Mouse (Mus musculus): ENCODE results near the gene Xpo4. TPM values are rescaled to one million over a fixed set of nuclear protein-coding genes. Genes with fewer than 3 reads are reported as not detected.
A peak's percentile ranks its signal among the peaks of the same experiment; 100 is the strongest.

Gene Xpo4
- polyA plus RNA-seq, 1 experiment: 3.8 TPM

DNA sequence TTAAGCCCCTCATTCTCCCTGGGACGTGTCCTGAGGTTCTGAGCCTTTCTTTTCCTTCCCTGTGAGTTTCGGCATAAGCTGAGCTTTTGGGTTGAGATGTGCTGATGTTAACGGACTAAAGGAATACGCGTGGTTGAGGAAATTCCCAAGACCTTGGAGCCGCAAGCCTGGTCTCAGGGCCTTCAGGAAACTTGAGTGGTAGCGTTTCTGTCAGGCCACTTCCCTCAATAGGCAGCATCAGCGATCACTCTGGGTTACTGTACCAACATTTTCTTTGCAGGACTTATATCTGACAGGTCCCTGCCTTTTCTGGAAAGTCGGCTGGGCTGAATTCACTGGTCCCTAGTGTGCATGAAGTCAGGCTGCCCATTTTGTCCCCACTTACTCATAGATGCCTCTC, 128.4 kb downstream of the Xpo4 start:
- 59% methylated on average over 9 of the region's 9 CpGs for WGBS
- no peak for DNase-seq
- Histone ChIP-seq H3K4me1 (ENCODE audit: control insufficient read depth, insufficient read depth, low read length) (peaks cover 13% of the 10 kb centered on the region), H3K4me3 (replicated peaks; ENCODE audit: extremely low read depth, low read depth, low read length) (no peak overlapping the region)
- TF ChIP-seq POLR2A (IDR thresholded peaks at IDR 0.05; ENCODE audit: borderline replicate concordance, extremely low read depth, low read depth, low read length): no peak
- TF ChIP-seq CTCF (IDR thresholded peaks at IDR 0.05; ENCODE audit: insufficient read depth, low read length): no peak

DNA sequence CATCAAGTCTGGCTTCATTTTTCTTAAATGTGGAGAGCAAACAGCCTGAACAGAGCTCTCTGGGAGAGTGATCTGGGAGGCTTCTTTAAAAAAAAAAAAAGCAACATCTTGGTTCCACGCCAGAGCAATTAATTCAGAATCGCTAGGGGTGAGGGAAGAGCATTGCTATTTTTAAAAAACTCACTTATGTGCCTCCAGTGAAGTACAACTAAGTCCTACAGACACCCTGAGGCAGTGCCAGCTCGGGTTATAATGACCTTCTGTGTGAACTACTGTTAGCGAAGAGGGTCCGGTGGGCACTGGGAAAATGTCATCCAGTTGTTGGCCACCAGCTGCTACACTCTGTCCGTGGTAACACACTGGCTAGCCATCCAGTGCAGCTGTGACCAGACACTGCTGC, 129.6 kb downstream of the Xpo4 start:
- WGBS: 47% methylated on average over 6 of the region's 6 CpGs
- H3K4me1 ChIP-seq (ENCODE audit: control insufficient read depth, insufficient read depth, low read length): peaks cover 13% of the 10 kb centered on the region
- DNase-seq: no peak
- no peak overlapping the region for H3K4me3 ChIP-seq (replicated peaks; ENCODE audit: extremely low read depth, low read depth, low read length)
- TF ChIP-seq POLR2A (IDR thresholded peaks at IDR 0.05; ENCODE audit: borderline replicate concordance, extremely low read depth, low read depth, low read length): no peak
- TF ChIP-seq CTCF (IDR thresholded peaks at IDR 0.05; ENCODE audit: insufficient read depth, low read length): no peak

DNA sequence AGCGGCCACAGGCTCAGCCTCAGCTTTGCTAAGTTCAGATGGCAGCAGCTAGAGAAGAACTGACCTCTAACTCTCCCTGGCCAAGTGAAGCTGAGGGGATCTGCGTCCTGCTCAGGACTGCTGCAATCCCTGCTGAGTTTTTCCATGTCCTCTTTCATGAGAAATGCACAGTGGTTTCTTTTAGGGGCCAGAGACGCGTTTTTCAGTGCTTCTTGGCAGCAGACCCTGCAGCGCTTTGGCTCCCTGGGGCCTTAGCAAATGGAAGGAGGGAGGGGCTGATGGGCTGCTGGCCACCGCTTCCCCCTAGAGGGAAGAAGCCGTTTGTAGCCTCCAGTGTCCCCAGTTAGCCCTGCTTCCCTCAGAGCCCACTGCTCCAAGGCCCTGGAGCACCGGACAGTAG, 130.3 kb downstream of the Xpo4 start:
- WGBS: 30% methylated on average over 8 of the region's 8 CpGs
- H3K4me3 ChIP-seq (replicated peaks; ENCODE audit: extremely low read depth, low read depth, low read length): no peak overlapping the region
- peaks cover 13% of the 10 kb centered on the region for H3K4me1 ChIP-seq (ENCODE audit: control insufficient read depth, insufficient read depth, low read length)
- no peak for DNase-seq
- no peak for TF ChIP-seq CTCF (IDR thresholded peaks at IDR 0.05; ENCODE audit: insufficient read depth, low read length)
- no peak for TF ChIP-seq POLR2A (IDR thresholded peaks at IDR 0.05; ENCODE audit: borderline replicate concordance, extremely low read depth, low read depth, low read length)

DNA sequence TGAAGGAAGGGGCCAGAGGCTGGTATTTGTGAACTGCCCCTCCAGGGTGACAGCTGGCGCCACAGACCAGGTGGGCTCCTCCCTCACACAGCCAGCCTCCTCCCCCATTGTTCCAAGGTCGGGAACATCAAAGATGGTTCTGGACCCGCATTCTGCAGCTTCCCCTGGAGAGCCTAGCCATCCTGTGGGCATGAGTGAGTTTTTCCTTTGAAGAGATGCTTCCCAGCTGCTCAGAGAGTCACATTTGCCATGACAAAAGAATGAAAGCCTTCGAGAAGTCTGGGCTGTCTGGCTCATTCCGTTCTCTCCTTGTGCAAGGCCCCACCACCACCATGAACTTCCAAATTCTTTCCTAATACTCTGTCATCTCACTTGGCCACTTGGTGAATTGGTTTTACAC, 130.9 kb downstream of the Xpo4 start:
- 51% methylated on average over 5 of the region's 5 CpGs for WGBS
- Histone ChIP-seq H3K4me3 (replicated peaks; ENCODE audit: extremely low read depth, low read depth, low read length) (no peak overlapping the region), H3K4me1 (ENCODE audit: control insufficient read depth, insufficient read depth, low read length) (peaks cover 15% of the 10 kb centered on the region)
- no peak for TF ChIP-seq POLR2A (IDR thresholded peaks at IDR 0.05; ENCODE audit: borderline replicate concordance, extremely low read depth, low read depth, low read length)
- TF ChIP-seq CTCF (IDR thresholded peaks at IDR 0.05; ENCODE audit: insufficient read depth, low read length): no peak
- no peak for DNase-seq

DNA sequence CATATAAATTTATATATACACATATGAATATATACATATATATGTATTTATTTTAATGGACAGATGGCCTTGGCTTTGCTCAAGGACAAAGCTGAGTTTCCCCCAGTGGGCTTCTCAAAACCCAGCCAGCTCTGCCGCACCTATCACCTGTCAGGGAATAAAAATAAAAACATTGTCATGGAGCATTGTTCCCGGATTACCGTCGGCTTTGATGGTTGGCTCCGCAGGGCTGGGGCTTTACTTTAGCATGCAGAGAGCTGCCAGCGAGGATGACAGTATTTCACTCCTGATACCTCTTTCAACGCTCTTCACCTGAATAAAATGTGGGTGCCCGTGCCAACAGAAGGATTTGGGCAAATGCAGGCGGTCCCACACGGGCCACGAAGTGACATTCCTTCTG, 131.4 kb downstream of the Xpo4 start:
- Histone ChIP-seq H3K4me1 (ENCODE audit: control insufficient read depth, insufficient read depth, low read length) (peaks cover 15% of the 10 kb centered on the region), H3K4me3 (replicated peaks; ENCODE audit: extremely low read depth, low read depth, low read length) (no peak overlapping the region)
- no peak for TF ChIP-seq CTCF (IDR thresholded peaks at IDR 0.05; ENCODE audit: insufficient read depth, low read length)
- TF ChIP-seq POLR2A (IDR thresholded peaks at IDR 0.05; ENCODE audit: borderline replicate concordance, extremely low read depth, low read depth, low read length): no peak
- DNase-seq: no peak
- 64% methylated on average over 11 of the region's 11 CpGs for WGBS

DNA sequence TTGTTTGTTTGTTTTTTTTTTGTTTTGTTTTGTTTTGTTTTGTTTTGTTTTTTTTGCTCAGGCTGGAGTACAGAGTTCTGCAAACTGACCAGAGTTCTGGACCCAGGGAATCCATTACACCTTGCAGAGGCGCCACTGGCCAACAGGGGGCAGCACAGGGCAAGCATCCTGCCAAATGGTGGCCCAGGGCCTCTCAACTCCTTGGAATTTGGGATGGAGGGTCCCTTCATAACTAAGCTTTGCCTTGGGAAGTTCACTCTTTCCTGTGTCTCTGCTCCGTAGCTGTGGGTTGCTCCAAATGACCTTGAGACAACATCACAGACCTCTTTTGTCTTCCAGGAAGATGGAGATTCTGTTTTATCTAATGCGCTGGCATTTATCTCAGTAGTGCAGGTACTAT, 132.0 kb downstream of the Xpo4 start:
- WGBS: 59% methylated on average over 3 of the region's 3 CpGs
- Histone ChIP-seq H3K4me1 (ENCODE audit: control insufficient read depth, insufficient read depth, low read length) (peaks cover 15% of the 10 kb centered on the region), H3K4me3 (replicated peaks; ENCODE audit: extremely low read depth, low read depth, low read length) (no peak overlapping the region)
- TF ChIP-seq POLR2A (IDR thresholded peaks at IDR 0.05; ENCODE audit: borderline replicate concordance, extremely low read depth, low read depth, low read length) (no peak), CTCF (IDR thresholded peaks at IDR 0.05; ENCODE audit: insufficient read depth, low read length) (peak; percentile 81)
- DNase-seq: peak; percentile 64

DNA sequence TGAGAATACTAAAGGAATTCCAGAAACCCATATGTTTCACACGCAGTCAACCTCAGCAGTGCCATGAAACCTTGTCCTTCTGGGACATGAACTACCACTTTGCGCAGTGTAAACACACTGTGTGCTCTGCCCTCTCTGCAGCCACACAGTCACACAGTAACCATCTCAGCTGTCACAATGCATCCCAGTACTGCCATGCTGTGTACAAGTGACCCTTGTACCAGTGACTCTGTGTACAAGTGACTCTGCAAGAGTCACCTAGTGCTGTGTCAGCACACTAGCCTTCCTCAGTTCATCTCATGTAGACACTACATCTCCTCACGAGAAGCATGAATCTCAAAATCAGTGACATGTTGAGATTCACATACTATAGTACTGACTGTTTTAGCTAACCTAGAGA, 132.7 kb downstream of the Xpo4 start:
- peaks cover 15% of the 10 kb centered on the region for H3K4me1 ChIP-seq (ENCODE audit: control insufficient read depth, insufficient read depth, low read length)
- 92% methylated on average over 3 of the region's 3 CpGs for WGBS
- DNase-seq: no peak
- no peak overlapping the region for H3K4me3 ChIP-seq (replicated peaks; ENCODE audit: extremely low read depth, low read depth, low read length)
- no peak for TF ChIP-seq POLR2A (IDR thresholded peaks at IDR 0.05; ENCODE audit: borderline replicate concordance, extremely low read depth, low read depth, low read length)
- no peak for TF ChIP-seq CTCF (IDR thresholded peaks at IDR 0.05; ENCODE audit: insufficient read depth, low read length)

DNA sequence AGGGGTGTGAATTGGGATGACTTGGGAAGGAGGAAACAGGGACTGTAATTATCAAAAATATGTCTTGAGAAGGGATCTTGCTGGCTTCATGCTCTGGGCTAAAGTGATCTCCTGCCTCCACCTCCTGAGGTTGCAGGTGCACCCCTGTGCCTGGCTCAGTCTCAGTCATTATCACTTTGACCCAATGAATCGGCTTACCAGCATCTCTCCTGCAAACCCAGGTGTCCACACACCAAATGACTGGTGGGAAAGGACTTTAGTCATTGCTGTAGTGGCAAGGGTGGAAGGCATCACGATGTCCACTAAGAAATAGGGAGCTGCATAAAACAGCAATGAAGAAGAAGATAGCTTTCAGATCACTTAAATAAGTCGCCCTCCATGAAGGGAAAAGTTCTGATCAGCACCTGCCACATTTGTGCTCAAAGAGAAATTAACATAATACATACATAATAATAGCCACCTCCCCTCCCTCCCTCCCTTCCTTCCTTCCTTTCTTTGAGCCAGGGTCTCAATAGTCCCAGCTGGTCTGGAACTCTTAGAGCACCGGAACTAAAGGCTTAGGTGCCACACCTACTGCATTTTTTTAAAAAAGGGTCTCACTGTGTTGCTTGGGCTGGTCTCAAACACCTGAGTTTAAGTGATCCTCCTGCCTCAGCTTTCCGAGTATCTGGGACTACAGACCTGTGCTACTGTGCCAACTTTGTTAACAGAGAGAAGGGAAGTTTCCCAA, 135.3 kb downstream of the Xpo4 start:
- TF ChIP-seq CTCF (IDR thresholded peaks at IDR 0.05; ENCODE audit: insufficient read depth, low read length) (no peak), POLR2A (IDR thresholded peaks at IDR 0.05; ENCODE audit: borderline replicate concordance, extremely low read depth, low read depth, low read length) (no peak)
- WGBS: 65% methylated on average over 5 of the region's 5 CpGs
- DNase-seq: no peak
- Histone ChIP-seq H3K4me3 (replicated peaks; ENCODE audit: extremely low read depth, low read depth, low read length) (no peak overlapping the region), H3K4me1 (ENCODE audit: control insufficient read depth, insufficient read depth, low read length) (peaks cover 7% of the 10 kb centered on the region; the same call in 1 of the 2 replicates)

DNA sequence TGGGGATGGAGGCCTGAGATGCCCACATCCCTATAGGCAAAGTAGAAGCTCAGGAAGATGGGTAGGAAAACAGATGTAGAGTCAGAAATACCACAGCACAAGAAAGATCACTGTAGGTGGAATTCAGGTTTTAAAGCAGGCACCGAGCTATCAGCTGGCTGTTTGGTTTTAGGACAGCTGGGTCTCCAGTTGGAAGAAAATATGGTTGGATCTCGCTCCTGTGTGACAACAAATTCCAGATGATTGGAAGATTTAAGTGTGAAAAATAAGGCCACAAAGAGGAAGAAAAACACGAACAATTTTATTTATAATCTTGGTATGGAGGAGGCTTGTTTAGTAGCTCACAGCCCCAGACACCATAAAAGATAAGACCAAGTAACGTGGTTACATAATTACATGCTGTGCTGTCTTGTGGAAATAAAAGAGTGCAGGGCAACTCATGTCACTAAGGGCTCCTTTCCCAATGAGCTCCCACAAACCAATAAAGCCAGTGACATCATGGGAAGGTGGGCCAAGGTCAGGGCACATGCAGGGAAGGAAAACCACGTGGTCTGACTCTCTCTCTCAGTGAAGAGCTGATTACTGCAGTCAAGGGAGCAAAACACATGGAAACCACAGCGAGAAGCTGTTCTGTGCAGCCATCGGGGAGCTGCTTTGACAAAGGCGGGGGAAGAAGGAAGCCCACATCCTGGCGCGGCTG, 136.0 kb downstream of the Xpo4 start:
- no peak for DNase-seq
- TF ChIP-seq CTCF (IDR thresholded peaks at IDR 0.05; ENCODE audit: insufficient read depth, low read length): no peak
- no peak for TF ChIP-seq POLR2A (IDR thresholded peaks at IDR 0.05; ENCODE audit: borderline replicate concordance, extremely low read depth, low read depth, low read length)
- Histone ChIP-seq H3K4me1 (ENCODE audit: control insufficient read depth, insufficient read depth, low read length) (peaks cover 2% of the 10 kb centered on the region; the same call in 1 of the 2 replicates), H3K4me3 (replicated peaks; ENCODE audit: extremely low read depth, low read depth, low read length) (no peak overlapping the region)
- 45% methylated on average over 10 of the region's 10 CpGs for WGBS

DNA sequence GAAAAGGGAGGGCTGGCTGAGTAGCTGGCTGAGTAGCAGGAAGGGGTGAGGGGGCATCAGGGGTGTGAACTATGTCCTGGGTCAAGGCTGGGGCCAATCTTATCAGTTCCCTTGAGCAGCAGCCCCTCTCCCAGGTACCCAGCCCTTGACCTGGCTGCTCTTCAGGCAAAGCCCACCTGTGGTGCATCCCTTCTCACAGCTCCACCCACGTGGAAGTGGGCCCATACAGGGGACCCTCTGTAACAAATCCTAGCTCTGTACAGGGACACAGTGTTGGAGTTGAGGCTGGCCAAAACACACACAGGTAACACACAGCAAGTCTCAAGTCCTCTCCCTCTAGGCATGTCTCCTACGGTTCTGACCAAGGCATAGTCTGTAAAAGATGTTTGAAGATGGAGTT, 137.6 kb downstream of the Xpo4 start:
- H3K4me3 ChIP-seq (replicated peaks; ENCODE audit: extremely low read depth, low read depth, low read length): no peak overlapping the region
- TF ChIP-seq POLR2A (IDR thresholded peaks at IDR 0.05; ENCODE audit: borderline replicate concordance, extremely low read depth, low read depth, low read length) (no peak), CTCF (IDR thresholded peaks at IDR 0.05; ENCODE audit: insufficient read depth, low read length) (no peak)
- WGBS: 37% methylated on average over 2 of the region's 2 CpGs
- no peak for DNase-seq
- H3K4me1 ChIP-seq (ENCODE audit: control insufficient read depth, insufficient read depth, low read length): peaks cover 2% of the 10 kb centered on the region; the same call in 1 of the 2 replicates

Other genes starting within 250 kb of the Xpo4 start
- 6.1 TPM in 2 replicates for gene Ift88, start 241.4 kb downstream of the Xpo4 start, polyA plus RNA-seq (2012; rRNA removed)
- 16.5 and 24.0 TPM in 2 replicates for gene Il17d, start 140.7 kb downstream of the Xpo4 start, polyA plus RNA-seq (2012; rRNA removed)
- gene Eef1akmt1, start 93.8 kb downstream of the Xpo4 start, polyA plus RNA-seq (2012; rRNA removed): 9.3 and 18.2 TPM in 2 replicates
- 2.2 TPM in 1 of 2 replicates, not detected in the other for gene Gm49361, start 80.7 kb upstream of the Xpo4 start, polyA plus RNA-seq (2012; rRNA removed)
- gene Lats2, start 93.0 kb upstream of the Xpo4 start, polyA plus RNA-seq (2012; rRNA removed): 85.5 and 111 TPM in 2 replicates
- gene Sap18, start 132.8 kb upstream of the Xpo4 start, polyA plus RNA-seq (2012; rRNA removed): 5.2 and 5.3 TPM in 2 replicates
- 0.06 and 0.27 TPM in 2 replicates for gene Ska3, start 160.8 kb upstream of the Xpo4 start, polyA plus RNA-seq (2012; rRNA removed)
- gene Mrpl57, start 160.8 kb upstream of the Xpo4 start, polyA plus RNA-seq (2012; rRNA removed): 29.7 and 35.8 TPM in 2 replicates
- gene Zdhhc20, start 224.8 kb upstream of the Xpo4 start, polyA plus RNA-seq (2012; rRNA removed): 6.2 and 9.4 TPM in 2 replicates